In the genomic region with DNA sequence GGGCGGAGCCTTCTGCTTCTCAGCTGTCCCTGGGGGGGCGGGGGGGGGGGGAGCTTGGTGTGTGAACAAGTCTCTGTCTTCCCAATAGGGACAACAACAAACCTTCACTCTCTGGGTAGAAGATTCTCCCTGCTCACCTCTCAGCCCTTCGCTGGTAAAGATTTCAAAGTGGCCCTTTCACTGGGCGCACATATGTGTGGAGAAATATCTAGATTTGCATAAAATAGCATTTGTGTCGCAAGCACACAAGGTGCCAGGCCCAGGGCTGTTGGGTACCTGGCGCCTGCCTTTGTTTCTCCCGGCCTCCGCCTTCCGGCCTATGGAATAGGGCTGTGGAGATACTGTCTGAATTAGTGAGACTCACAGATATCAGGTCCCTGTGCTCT, we compare ENCODE assay signal across 8 mouse cellular contexts. TPM values are rescaled to one million over a fixed set of nuclear protein-coding genes. Genes with fewer than 3 reads are reported as not detected.
DNase-seq lines count a peak whose midpoint lies in the region; ATAC-seq and TF ChIP-seq lines count a peak whose summit lies in the region.

No protein-coding gene starts in this region.

- H3K9ac ChIP-seq in heart, embryonic 14.5 days (ENCODE audit: low read length), result peak overlapping the region; percentile 46
- no peak overlapping the region for H3K9ac ChIP-seq in lung, postnatal 0 days (replicated peaks; ENCODE audit: low read depth)
- H3K9ac ChIP-seq in embryonic facial prominence, embryonic 13.5 days, result peak overlapping the region; percentile 32; the same call in 1 of the 2 replicates
- no peak overlapping the region for H3K9ac ChIP-seq in liver, postnatal 0 days (replicated peaks)

- no peak overlapping the region for H3K4me3 ChIP-seq in heart, embryonic 14.5 days (ENCODE audit: control insufficient read depth in 1 of 2, insufficient read depth in 1 of 2, low read depth in 1 of 2, low read length in 2 of 2)
- H3K4me3 ChIP-seq in lung, postnatal 0 days (ENCODE audit: low read depth, low read length), result no peak overlapping the region
- H3K4me3 ChIP-seq in embryonic facial prominence, embryonic 13.5 days, result no peak overlapping the region
- H3K4me3 ChIP-seq in liver, postnatal 0 days (ENCODE audit: low read depth, low read length), result no peak overlapping the region

- no peak for ATAC-seq in heart, embryonic 14.5 days (ENCODE audit: insufficient number of reproducible peaks, insufficient read depth, low FRiP score, low read depth)
- no peak for ATAC-seq in lung, postnatal 0 days
- peak; percentile 43; the same call in 1 of the 2 replicates for ATAC-seq in embryonic facial prominence, embryonic 13.5 days (ENCODE audit: insufficient number of reproducible peaks, insufficient read depth, low FRiP score, low TSS enrichment, low read depth)
- no peak for ATAC-seq in liver, postnatal 0 days
- no peak for ATAC-seq in erythroblast, adult 5-6 weeks (replicated peaks; ENCODE audit: low FRiP score, poor library complexity, severe bottlenecking)

- H3K27ac ChIP-seq in heart, embryonic 14.5 days (replicated peaks in 1 of 2; ENCODE audit: control insufficient read depth in 1 of 2, insufficient read depth in 1 of 2, low read depth in 2 of 2, low read length in 2 of 2), result peak overlapping the region; percentile 92 to 93
- peak overlapping the region; percentile 77 for H3K27ac ChIP-seq in lung, postnatal 0 days (ENCODE audit: low read length)
- H3K27ac ChIP-seq in embryonic facial prominence, embryonic 13.5 days, result peak overlapping the region; percentile 77
- H3K27ac ChIP-seq in liver, postnatal 0 days (ENCODE audit: low read depth), result peak overlapping the region; percentile 89

- peaks cover 28% of the 10 kb centered on the region for H3K36me3 ChIP-seq in heart, embryonic 14.5 days (ENCODE audit: control insufficient read depth, insufficient read depth, low read length)
- peaks cover 1% of the 10 kb centered on the region; the same call in 1 of the 2 replicates for H3K36me3 ChIP-seq in lung, postnatal 0 days (ENCODE audit: insufficient read depth, low read length)
- H3K36me3 ChIP-seq in embryonic facial prominence, embryonic 13.5 days, result peaks cover 28% of the 10 kb centered on the region
- H3K36me3 ChIP-seq in liver, postnatal 0 days (replicated peaks; ENCODE audit: insufficient read depth, low read length), result peaks cover 26% of the 10 kb centered on the region

- no peak for TF ChIP-seq EP300 in lung, postnatal 0 days (IDR thresholded peaks at IDR 0.05)
- no peak for TF ChIP-seq EP300 in liver, postnatal 0 days (IDR thresholded peaks at IDR 0.05; ENCODE audit: low read depth)

- H3K27me3 ChIP-seq in heart, embryonic 14.5 days (ENCODE audit: control insufficient read depth, insufficient read depth, low read length), result no peaks in the 10 kb centered on the region
- H3K27me3 ChIP-seq in lung, postnatal 0 days (replicated peaks; ENCODE audit: insufficient read depth, low read length), result no peaks in the 10 kb centered on the region
- H3K27me3 ChIP-seq in embryonic facial prominence, embryonic 13.5 days, result no peaks in the 10 kb centered on the region
- H3K27me3 ChIP-seq in liver, postnatal 0 days (ENCODE audit: insufficient read depth, low read length), result no peaks in the 10 kb centered on the region

- TF ChIP-seq CTCF in lung, postnatal 0 days (IDR thresholded peaks at IDR 0.05), result no peak
- no peak for TF ChIP-seq CTCF in liver, postnatal 0 days (IDR thresholded peaks at IDR 0.05; ENCODE audit: low read depth)

- no peak for DNase-seq in heart, adult 11 months
- no peak for DNase-seq in lung, postnatal 0 days (ENCODE audit: low spot score)
- no peak for DNase-seq in lung, postnatal 25 days (ENCODE audit: low spot score)
- DNase-seq in liver, postnatal 0 days, result no peak
- DNase-seq in right cerebral cortex, adult 2 months (ENCODE audit: low spot score in 2 of 2), result no peak

- peaks cover 4% of the 10 kb centered on the region; the same call in 1 of the 2 replicates for H3K9me3 ChIP-seq in heart, embryonic 14.5 days (ENCODE audit: control insufficient read depth, low read length)
- H3K9me3 ChIP-seq in lung, postnatal 0 days (ENCODE audit: low read length), result no peaks in the 10 kb centered on the region
- peaks cover under 1% of the 10 kb centered on the region; the same call in 1 of the 2 replicates for H3K9me3 ChIP-seq in embryonic facial prominence, embryonic 13.5 days
- no peaks in the 10 kb centered on the region for H3K9me3 ChIP-seq in liver, postnatal 0 days (ENCODE audit: low read length)

- peaks cover 22 to 35% of the 10 kb centered on the region in 2 experiments for H3K4me1 ChIP-seq in heart, embryonic 14.5 days (ENCODE audit: control insufficient read depth in 2 of 2, insufficient read depth in 2 of 2, low read length in 2 of 2)
- H3K4me1 ChIP-seq in lung, postnatal 0 days (ENCODE audit: insufficient read depth, low read depth, low read length), result peaks cover 6% of the 10 kb centered on the region; the same call in 1 of the 2 replicates
- H3K4me1 ChIP-seq in embryonic facial prominence, embryonic 13.5 days, result peaks cover 20% of the 10 kb centered on the region
- peaks cover 32% of the 10 kb centered on the region for H3K4me1 ChIP-seq in liver, postnatal 0 days (ENCODE audit: insufficient read depth)

- 56% methylated on average over 9 of the region's 9 CpGs for WGBS in heart, embryonic 14.5 days
- 65% methylated on average over 9 of the region's 9 CpGs for WGBS in lung, postnatal 0 days
- 70% methylated on average over 9 of the region's 9 CpGs for WGBS in embryonic facial prominence, embryonic 13.5 days
- WGBS in liver, postnatal 0 days (ENCODE audit: insufficient replicate concordance), result 54% methylated on average over 9 of the region's 9 CpGs

- 0 out of 2 replicates have a peak overlapping the region, but pooled peaks have one; percentile 16 for H3K4me2 ChIP-seq in heart, embryonic 14.5 days (ENCODE audit: low read length)
- no peak overlapping the region for H3K4me2 ChIP-seq in lung, postnatal 0 days (replicated peaks; ENCODE audit: low read depth, low read length)
- H3K4me2 ChIP-seq in embryonic facial prominence, embryonic 13.5 days, result no peak overlapping the region; the same call in 1 of the 2 replicates
- peak overlapping the region; percentile 11; the same call in 1 of the 2 replicates for H3K4me2 ChIP-seq in liver, postnatal 0 days (ENCODE audit: low read depth, low read length)

RNA-seq across cellular contexts. Expression of gene Milr1, which starts 11.8 kb away (rescaled TPM):
- 1.6 and 2.0 TPM in 2 replicates for polyA plus RNA-seq in heart, embryonic 14.5 days (2014; fragmentation: Nextera tagmentation; extraction: Ambion mirVana)
- 2.5 and 4.1 TPM in 2 replicates for polyA plus RNA-seq in lung, postnatal 0 days (2015; fragmentation: Nextera tagmentation; extraction: Ambion mirVana)
- 1.9 and 2.3 TPM in 2 replicates for polyA plus RNA-seq in embryonic facial prominence, embryonic 13.5 days (2015; fragmentation: Nextera tagmentation; extraction: Ambion mirVana)
- polyA plus RNA-seq in liver, postnatal 0 days (2015; fragmentation: Nextera tagmentation; extraction: Ambion mirVana), result 4.1 and 5.1 TPM in 2 replicates
- total RNA-seq in erythroblast, adult 5-6 weeks (2015; ENCODE audit: low replicate concordance), result 11.0 and 24.5 TPM in 2 replicates
- total RNA-seq in erythroblast, adult 5-6 weeks (2017; ENCODE audit: low replicate concordance), result 12.7 and 20.4 TPM in 2 replicates

RNA-seq across cellular contexts. Expression of gene Pecam1, which starts 12.4 kb away (rescaled TPM):
- polyA plus RNA-seq in heart, embryonic 14.5 days (2014; fragmentation: Nextera tagmentation; extraction: Ambion mirVana), result 69.9 and 79.5 TPM in 2 replicates
- polyA plus RNA-seq in lung, postnatal 0 days (2015; fragmentation: Nextera tagmentation; extraction: Ambion mirVana), result 163 and 172 TPM in 2 replicates
- 29.0 and 33.7 TPM in 2 replicates for polyA plus RNA-seq in embryonic facial prominence, embryonic 13.5 days (2015; fragmentation: Nextera tagmentation; extraction: Ambion mirVana)
- 9.2 TPM in 2 replicates for polyA plus RNA-seq in liver, postnatal 0 days (2015; fragmentation: Nextera tagmentation; extraction: Ambion mirVana)
- total RNA-seq in erythroblast, adult 5-6 weeks (2015; ENCODE audit: low replicate concordance), result 5.0 and 11.0 TPM in 2 replicates
- 4.0 and 5.0 TPM in 2 replicates for total RNA-seq in erythroblast, adult 5-6 weeks (2017; ENCODE audit: low replicate concordance)

RNA-seq across cellular contexts. Expression of gene Polg2, which starts 16.5 kb away (rescaled TPM):
- polyA plus RNA-seq in heart, embryonic 14.5 days (2014; fragmentation: Nextera tagmentation; extraction: Ambion mirVana), result 7.4 and 10.0 TPM in 2 replicates
- 9.0 and 9.1 TPM in 2 replicates for polyA plus RNA-seq in lung, postnatal 0 days (2015; fragmentation: Nextera tagmentation; extraction: Ambion mirVana)
- 14.1 and 14.7 TPM in 2 replicates for polyA plus RNA-seq in embryonic facial prominence, embryonic 13.5 days (2015; fragmentation: Nextera tagmentation; extraction: Ambion mirVana)
- polyA plus RNA-seq in liver, postnatal 0 days (2015; fragmentation: Nextera tagmentation; extraction: Ambion mirVana), result 7.9 and 8.4 TPM in 2 replicates
- total RNA-seq in erythroblast, adult 5-6 weeks (2015; ENCODE audit: low replicate concordance), result 8.2 and 9.6 TPM in 2 replicates
- 9.9 and 22.7 TPM in 2 replicates for total RNA-seq in erythroblast, adult 5-6 weeks (2017; ENCODE audit: low replicate concordance)

RNA-seq across cellular contexts. Expression of gene Ddx5, which starts 26.2 kb away (rescaled TPM):
- polyA plus RNA-seq in heart, embryonic 14.5 days (2014; fragmentation: Nextera tagmentation; extraction: Ambion mirVana), result 232 and 251 TPM in 2 replicates
- 296 and 352 TPM in 2 replicates for polyA plus RNA-seq in lung, postnatal 0 days (2015; fragmentation: Nextera tagmentation; extraction: Ambion mirVana)
- 345 and 370 TPM in 2 replicates for polyA plus RNA-seq in embryonic facial prominence, embryonic 13.5 days (2015; fragmentation: Nextera tagmentation; extraction: Ambion mirVana)
- polyA plus RNA-seq in liver, postnatal 0 days (2015; fragmentation: Nextera tagmentation; extraction: Ambion mirVana), result 114 and 115 TPM in 2 replicates
- 469 and 476 TPM in 2 replicates for total RNA-seq in erythroblast, adult 5-6 weeks (2015; ENCODE audit: low replicate concordance)
- 906 and 1,106 TPM in 2 replicates for total RNA-seq in erythroblast, adult 5-6 weeks (2017; ENCODE audit: low replicate concordance)

RNA-seq across cellular contexts. Expression of gene Cep95, which starts 26.3 kb away (rescaled TPM):
- polyA plus RNA-seq in heart, embryonic 14.5 days (2014; fragmentation: Nextera tagmentation; extraction: Ambion mirVana), result 12.9 and 14.4 TPM in 2 replicates
- polyA plus RNA-seq in lung, postnatal 0 days (2015; fragmentation: Nextera tagmentation; extraction: Ambion mirVana), result 9.5 and 12.1 TPM in 2 replicates
- polyA plus RNA-seq in embryonic facial prominence, embryonic 13.5 days (2015; fragmentation: Nextera tagmentation; extraction: Ambion mirVana), result 28.2 and 30.5 TPM in 2 replicates
- 4.6 and 5.1 TPM in 2 replicates for polyA plus RNA-seq in liver, postnatal 0 days (2015; fragmentation: Nextera tagmentation; extraction: Ambion mirVana)
- total RNA-seq in erythroblast, adult 5-6 weeks (2015; ENCODE audit: low replicate concordance), result 41.6 and 43.0 TPM in 2 replicates
- total RNA-seq in erythroblast, adult 5-6 weeks (2017; ENCODE audit: low replicate concordance), result 31.8 and 52.7 TPM in 2 replicates

Comparison
In these comparisons a context has a peak if more than half of its experiments do, and no peak if none do; other contexts are left out.
1. H3K4me2 ChIP-seq: peak in heart, embryonic 14.5 days (single experiment) and liver, postnatal 0 days (single experiment); none in lung, postnatal 0 days (single experiment) and embryonic facial prominence, embryonic 13.5 days (single experiment).
2. H3K9ac ChIP-seq: peak in heart, embryonic 14.5 days (single experiment) and embryonic facial prominence, embryonic 13.5 days (single experiment); none in lung, postnatal 0 days (single experiment) and liver, postnatal 0 days (single experiment).
3. Peak in every context shown above with its lines, with median percentiles within 50 percentile points of each other: H3K27ac ChIP-seq.